Mouse (Mus musculus): Measurements from ENCODE around the gene Aanat.
A peak's percentile ranks its signal among the peaks of the same experiment; 100 is the strongest.

Gene Aanat

DNA sequence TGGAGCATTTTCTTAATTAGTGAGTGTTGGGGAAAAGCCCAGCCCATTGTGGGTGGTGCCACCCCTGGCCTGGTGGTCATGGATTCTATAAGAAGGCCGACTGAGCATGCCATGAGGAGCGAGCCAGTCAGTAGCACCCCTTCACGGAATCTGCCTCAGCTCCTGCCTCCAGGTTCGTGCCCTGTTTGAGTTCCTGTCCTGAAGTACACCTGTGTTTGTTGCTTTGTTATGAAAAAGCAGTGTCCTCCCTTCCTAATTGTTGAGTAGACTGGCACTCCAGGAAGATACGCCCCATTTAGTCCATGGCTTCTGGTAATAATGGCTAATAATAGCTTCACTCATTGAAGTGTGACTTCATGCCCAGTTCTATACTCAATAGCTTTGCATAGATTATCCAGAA lies at the start of gene Aanat:
Aanat (plus strand) TSS at position 123 of the 400 bp plus-strand sequence.
- DNase-seq (ENCODE audit: low spot score in 2 of 2) = no peak

DNA sequence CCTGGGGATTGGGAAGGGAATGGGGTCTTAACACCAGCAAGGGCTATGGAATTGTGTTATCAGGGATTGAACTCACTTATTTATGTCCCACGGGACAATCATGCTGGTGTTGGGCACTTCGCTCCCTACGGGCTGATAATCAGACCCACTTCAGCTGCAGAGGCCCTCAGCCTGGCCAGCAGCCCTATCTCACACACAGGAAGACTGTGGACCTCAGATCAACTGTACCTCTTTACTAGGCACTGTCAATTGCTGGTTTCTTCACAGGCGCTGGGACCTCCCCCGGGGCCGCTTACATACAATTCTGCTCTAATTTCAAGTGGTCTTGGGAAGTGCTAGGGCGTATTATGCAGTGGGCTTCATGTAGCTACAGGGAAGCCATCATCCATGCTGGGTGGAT lies 49.5 kb upstream of the Aanat start:
- DNase-seq (ENCODE audit: low spot score in 2 of 2) = peak; percentile 57 to 59

DNA sequence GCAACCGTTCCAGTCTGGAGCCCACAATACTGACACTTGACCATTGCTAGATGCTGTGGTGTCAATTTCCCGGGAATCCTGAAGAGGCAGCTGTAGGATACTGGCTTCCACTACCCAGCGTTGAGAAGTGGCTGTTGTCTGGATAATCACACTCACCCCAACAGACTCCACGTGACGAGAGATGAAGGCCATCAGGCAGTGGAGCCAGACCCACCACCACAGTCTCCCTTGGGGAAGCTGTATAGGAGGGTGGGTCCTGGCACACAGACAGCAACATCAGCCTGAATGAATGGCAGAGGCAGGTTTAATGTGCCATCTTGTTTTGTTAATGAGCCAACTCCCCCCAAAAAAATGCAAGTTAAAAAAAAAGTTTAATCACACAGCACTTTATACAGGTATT lies 48.8 kb upstream of the Aanat start:
- DNase-seq (ENCODE audit: low spot score in 2 of 2) = peak in 1 of 2 experiments; percentile 54

DNA sequence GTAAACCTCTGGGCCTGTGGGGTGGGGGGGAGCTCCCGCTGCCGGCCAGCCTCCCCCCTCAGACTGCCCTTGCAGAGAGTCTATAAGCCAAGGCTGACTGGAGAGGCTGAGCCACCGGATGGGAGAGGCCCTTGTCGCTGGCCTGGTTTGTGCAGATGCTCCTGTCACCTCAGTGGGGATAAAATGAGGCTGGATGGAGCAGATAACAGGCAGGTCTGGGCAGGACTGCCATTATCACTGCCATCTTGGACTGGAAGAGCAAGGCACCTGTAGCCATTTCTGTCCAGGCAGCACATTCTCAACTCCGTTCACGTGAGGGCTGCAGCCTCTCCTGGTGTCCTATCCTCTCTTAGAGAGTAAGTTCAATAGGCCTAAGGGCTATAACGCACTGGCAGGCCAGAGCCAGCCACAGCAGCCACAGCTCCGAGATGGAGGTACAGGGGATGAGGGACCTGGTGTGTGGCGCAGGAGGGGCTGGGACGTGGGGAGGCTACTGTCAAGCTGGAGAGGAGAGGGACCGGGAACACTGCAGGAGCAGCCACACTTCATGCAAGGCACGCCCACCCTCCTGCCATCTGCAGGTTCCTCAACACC lies 48.0 kb upstream of the Aanat start:
- DNase-seq (ENCODE audit: low spot score in 2 of 2) = peak; percentile 50 to 63

DNA sequence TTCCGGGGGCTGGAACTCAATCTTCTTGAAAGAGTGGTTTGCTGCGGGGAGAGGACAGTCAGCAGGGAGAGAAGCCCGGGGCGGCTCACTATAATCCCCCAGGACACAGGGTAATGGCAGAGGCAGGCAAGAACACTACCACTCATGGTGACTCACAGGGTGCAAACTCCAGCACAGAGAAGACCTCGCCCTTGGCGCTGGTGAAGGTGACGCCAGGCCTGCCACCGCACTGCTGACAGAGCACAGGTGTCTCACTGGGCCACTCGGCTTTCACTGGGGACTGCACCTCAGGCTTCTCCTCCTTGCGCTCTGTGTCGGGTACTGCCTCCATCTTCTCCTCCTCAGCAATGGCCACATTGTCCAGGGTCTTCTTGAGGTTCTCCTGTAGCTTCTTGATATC lies 45.0 kb upstream of the Aanat start:
- peak in 1 of 2 experiments; percentile 8 for DNase-seq (ENCODE audit: low spot score in 2 of 2)

DNA sequence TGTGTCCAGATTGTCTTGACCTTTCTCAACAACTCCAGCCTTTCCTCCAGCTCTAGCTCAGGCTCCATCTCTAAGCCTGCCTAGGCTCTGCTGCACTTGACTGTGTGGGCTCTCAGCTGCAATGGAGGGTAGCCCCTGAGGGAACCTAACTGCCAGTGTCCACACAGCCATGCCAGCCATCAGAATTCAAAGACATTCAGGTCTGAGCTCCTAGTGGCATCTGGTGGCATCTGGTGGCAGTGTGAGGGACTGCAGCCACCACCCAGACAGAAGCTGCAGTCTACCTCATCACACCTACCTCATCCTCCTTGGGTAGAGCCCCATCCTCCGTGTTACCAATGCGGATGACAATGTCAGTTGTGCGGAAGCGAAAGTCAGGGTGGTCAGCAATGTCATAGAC lies 43.1 kb upstream of the Aanat start:
- DNase-seq (ENCODE audit: low spot score in 2 of 2) = peak; percentile 66 to 79

DNA sequence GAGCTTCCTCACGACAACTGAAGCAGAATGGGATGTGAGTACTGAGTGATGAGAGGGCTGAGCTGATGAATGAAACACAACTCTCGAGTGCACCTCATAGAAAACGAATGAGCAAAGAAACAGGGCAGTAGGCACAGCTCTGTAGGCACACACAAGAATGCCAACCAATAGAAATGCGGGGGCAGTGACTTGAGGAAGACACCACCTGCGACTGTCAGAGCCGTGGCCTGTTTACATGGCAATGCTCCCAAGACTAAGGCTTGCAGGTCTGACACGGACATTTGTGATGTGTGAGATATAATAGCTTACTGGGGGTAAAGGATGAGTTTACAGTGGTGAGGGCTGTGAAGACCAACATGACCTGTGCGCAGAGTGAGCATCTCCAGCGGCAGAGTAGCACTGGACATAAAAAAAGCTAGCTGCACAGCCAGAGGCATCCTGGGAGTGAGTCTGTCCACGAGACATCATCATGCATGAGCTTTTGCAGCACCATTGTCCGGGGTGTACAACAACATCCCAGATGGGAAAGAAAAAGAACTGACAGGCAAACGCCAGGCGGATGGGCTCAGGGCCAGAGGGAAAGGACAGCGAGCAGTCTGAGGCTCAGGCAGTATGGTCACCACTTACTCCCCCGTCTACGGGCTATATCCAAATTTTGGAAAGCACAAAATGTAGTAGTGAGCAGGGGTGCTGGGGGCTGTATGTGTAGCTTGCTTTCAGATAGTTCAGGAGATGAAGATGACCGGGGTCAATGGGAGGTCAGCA lies 38.8 kb upstream of the Aanat start:
- DNase-seq (ENCODE audit: low spot score in 2 of 2) = no peak

DNA sequence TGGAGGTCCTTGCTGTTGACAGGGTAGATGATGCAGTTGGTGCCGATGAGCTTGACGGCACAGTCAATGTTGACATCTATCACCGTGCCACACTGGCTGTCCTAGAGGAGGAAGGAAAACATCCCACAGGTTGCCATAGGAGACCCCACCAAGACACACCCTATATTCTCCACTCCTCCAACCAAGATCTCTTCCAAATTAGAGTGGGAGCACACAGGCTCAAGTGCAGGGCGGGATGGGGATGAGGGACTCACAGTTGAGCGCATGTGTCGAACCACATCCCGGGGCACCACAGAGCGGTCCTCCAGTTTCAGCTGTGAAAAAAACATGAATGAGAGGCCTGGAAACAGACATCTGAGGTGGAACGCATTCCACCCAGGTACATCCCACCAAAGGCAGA lies 37.5 kb upstream of the Aanat start:
- DNase-seq (ENCODE audit: low spot score in 2 of 2) = no peak

DNA sequence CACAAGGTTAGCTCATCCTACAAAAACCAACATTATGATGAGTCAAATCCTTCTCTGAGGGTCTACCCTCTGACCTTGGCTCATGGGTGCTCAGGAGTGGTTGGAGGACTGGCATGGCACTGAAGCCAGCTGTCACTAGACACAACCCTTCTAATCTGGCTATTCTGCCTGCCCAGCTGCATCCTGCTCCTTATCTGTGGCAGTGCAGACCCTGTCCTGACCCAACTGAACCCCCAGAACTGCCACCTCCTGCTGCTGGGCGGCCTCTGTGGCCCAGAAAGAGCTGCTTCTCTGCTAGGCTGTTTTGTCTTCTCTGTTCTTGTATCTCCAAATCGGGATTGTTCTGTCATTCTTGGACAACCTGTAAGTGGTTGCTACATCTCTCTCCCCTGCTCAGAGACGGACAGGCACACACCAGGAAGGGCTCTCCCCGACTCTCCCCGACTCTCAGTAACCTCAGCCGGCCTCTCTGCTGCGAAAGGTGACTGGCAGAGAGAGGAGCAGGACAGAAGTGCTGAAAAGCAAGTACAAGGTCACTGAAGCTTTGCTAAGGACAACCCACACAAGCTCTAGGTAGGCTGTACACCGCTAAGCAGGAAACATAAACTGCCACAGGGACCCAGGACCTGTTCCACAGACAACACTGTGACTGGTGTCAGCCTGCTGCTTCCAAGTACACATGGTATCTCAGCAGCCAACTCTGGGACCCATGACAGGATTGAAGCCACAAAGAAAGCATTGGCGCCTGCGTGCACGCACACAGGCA lies 36.8 kb upstream of the Aanat start:
- peak; percentile 60 to 73 for DNase-seq (ENCODE audit: low spot score in 2 of 2)

DNA sequence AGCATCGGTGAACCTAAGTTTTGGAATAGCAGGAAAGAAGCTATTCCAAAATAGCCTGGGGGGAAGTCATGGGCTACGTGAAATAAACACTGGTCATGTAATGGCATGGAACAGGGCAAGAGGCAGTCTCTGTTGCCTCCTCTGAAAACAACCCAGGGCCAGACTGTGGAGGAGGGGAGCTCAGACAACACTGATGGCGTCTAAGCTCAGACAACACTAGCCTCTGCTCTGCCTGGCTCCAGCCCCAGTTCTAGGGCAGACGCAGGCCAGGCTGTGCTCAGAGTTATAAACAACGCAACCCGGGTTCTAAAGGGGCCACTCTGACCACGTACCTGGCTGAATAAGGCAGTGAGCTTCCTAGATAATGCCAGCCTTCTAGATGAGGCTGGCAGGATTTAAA lies 35.5 kb upstream of the Aanat start:
- no peak for DNase-seq (ENCODE audit: low spot score in 2 of 2)

DNA sequence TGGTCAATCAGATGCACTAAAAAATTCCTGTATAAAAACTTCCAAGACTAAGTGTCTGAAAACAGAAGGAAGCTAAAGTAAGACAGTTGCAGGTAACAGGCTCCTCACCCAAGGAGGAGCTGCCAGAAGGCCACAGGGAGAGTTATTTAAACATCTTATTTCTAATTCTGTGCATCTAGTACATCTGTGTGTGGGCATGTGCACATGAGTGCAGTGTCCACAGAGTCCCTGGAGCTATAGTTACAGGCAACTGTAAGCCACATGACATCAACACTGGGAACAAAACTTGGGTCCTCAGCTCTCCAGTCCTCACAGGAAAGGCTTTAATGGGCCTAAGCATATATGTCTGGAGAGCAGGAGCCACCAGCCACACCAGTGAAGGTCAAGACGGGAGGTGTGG lies 34.0 kb upstream of the Aanat start:
- no peak for DNase-seq (ENCODE audit: low spot score in 2 of 2)

DNA sequence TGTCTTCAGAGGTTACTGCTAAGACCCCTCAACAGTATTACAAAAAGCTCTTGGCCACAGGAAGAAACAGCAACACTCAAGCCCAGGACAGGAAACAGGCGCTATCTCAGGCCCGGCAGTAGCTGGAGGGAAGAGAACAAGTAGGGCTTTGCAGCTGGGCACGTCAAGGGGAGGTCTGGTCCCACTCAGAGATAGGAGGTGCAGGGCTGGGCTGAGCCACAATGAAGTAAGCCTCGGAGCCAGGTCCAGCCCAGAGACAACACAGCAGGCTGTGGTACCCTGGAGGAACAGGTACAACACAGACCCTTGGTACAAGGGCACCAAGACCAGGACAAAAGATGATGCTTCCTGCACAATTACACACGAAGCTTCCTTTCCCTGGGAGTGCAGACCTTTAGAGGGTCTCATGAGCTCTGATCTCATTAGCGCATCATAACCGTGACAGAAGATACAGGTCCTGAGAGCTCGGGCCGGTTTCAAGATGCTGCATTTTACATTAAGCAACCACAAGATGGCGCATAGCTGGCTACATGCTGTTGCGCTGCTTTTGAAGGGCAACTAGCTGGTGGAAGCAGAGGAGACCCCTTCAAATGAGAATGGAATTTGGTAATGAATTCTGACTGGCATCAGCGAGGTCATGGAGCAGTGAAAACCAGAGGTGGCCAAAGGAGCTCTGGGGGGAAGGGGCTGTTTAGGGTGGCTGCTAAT lies 31.9 kb upstream of the Aanat start:
- DNase-seq (ENCODE audit: low spot score in 2 of 2) = peak in 1 of 2 experiments; percentile 57

DNA sequence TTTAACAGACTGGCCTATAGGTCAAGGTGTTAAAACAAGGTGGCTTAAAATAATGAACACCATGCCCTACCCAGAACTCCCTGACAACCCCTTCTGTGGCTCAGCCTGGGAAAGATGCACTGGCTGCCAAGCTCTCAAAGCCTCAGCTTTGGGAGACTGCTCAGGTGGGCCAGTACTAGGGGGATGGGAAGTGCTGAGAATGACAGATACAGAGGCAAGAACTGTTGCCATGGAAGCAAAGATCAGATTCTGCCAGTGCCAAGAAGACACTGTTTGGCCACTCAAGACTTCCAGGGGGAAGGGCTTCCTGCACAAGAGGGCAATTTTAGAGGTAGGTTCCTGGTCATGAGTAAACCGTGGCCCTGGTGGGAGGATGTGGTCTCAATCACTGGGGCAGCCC lies 30.7 kb upstream of the Aanat start:
- no peak for DNase-seq (ENCODE audit: low spot score in 2 of 2)

DNA sequence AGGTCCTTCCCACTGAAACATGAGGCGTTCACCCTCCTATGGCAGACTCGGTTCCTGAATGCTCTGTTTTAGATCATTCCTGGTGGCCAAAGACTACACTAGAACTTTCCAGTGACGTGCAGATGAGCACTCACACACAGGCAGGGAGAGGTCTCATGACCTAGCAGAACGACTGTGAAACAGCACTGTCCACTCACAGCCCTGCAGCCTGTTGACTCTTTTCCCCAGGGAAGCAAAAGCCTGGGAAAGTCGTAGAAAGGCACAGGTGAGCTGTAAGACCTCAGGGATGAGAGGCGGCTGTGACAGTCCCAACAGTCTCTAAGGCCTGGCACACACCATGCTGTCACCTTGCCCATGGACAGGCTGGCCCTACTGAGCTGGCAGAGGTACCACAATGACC lies 29.9 kb upstream of the Aanat start:
- no peak for DNase-seq (ENCODE audit: low spot score in 2 of 2)

DNA sequence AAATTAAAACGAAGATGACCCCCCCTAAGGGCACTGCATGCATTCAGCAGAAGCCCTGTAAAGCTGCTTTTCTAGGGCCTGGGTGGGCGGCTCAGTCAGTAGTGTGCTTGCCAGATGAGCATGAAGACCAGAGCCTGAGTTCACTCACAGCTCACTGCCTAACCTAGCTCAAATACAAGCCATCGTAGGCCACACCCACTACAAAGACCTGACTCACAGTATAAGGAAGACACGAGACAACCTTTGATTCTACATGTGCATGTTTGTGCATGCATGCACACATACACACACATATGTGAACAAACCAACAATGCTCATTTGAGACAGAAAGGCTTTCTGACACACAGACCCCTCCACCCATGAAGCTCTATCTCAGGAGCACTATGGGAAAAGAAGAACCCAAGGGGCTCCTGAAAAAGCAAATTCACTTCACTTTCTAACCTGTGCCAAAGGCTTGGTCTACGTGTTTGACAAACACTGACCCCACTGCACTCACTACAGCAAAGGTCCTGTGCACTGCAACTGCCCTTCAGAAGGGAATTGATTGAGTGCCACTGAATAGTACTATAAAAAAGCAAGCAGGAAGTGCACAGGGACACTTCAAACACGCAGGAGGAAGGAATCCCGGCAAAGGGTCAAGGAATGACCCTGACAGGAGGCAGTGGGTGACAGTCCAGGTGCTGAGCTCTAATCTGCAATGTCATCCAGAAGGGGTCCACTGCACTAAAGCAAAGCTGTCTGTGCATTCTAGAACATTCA lies 20.8 kb upstream of the Aanat start:
- DNase-seq (ENCODE audit: low spot score in 2 of 2) = no peak

DNA sequence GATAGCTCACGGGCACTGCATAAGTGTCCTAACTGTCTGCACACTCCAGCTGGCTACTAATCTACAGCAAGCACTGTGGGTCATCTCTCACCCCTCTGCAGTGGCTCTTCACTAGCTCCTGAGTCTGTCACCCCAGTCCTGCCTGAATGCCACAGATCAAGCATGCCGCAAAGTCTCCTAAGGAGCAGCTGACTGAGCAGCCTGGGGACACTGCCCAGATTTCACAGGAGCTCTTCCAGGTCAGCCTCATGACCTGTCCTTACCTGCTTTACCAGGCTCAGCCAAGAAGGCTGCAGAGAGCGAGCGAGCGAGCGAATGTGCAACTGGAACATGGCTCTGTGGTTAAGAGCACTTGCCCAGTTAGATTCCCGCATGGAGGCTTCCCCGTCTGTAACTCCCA lies 18.7 kb upstream of the Aanat start:
- no peak for DNase-seq (ENCODE audit: low spot score in 2 of 2)

DNA sequence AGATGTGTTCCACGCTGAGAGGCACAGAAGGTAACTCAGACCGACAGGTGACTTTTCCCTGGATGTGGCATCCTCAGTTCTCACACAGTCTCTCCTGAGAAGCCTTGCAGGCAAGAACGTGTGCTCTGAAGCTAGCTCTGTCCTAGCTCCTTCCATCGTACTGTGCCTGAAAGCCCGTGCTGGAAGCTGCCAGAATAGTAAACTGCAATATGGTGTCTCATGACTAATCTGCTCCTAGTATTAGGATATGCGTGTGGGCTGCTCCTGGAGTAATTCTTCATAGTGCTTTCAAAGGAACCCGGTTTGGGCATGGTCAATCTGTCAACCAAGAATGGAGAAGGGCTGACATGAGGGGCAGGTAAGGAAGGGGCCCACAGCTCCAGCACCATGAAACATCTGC lies 15.4 kb upstream of the Aanat start:
- DNase-seq (ENCODE audit: low spot score in 2 of 2) = no peak

DNA sequence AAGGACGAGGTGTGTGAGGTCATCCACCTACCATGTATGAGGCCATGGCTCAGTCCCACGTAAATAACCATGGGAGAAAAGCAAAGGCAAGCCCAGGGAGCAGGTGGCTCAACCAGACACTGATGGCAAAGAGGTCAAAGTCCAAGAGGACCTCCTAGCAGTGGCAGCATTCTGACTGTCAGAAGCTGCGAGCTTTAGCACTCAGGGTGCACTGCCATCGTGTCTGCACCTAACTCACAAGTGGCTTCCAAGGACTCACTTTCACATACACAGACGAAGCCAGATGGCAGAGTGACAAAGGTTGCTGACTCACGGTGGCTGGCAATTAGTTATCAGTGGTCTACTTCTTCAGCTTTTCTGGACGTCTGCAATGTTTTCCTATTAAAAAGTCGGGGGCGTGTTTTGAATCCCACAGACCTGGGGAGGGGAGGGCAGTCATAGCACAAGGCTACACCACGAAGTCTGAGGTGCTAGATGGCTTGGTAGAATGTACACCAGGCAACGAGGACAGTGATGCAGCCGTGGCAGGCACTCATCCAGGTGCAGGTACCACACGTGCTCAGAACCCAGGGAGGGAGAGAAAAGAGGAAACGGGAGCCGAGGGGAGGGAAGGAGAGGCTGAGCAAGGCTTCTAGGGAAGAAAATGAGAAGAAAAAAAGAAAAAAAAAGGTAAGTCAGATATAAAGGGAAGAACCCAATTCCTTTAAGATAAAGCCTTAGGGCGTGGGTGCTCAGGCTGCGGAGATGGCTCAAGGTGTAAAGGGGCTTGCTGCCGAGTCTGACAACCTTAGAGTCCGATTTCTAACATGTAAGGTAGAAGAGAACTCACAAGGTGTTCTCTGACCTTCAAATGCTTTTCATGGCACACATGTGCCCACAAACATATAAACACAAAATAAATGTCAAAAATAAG lies 14.2 kb upstream of the Aanat start:
- DNase-seq (ENCODE audit: low spot score in 2 of 2) = peak; percentile 77 to 89

DNA sequence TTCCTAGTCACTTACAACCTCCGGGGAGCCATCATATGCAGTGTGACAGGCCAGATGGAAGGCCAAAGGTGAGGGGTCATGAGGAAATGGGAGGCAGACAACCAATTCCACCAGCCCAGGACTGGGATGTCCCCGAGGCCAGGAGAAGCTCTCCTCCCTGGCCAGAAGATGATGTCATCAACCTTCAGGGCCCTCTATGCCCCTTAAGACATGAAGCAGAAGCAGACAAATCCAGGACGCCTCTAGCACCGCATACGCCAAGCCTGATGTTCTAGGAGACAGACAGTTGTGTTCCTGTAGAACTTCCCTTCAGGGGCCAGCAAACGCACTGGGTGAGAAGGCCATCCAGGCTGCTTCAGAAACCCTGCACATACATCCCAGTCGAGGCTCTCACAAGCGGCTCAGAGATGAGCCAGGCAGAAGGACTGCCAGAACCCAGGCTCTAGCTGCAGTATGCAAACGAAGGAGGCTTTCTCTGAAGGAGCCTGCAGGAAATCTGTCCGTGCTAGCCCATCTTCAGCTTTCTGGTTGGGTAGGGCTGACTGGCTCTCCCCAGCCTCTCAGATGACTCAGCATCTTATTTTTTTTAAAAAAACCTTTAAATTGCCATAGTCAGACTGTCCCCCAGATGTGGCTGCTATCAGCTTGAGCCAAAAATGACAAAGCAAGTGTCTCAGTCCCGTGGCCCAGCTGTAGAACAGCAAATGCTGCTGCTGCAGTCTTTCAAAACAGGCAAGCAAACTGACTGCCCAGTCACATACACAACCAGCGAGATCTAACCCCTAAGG lies 13.3 kb upstream of the Aanat start:
- peak; percentile 63 to 69 for DNase-seq (ENCODE audit: low spot score in 2 of 2)

DNA sequence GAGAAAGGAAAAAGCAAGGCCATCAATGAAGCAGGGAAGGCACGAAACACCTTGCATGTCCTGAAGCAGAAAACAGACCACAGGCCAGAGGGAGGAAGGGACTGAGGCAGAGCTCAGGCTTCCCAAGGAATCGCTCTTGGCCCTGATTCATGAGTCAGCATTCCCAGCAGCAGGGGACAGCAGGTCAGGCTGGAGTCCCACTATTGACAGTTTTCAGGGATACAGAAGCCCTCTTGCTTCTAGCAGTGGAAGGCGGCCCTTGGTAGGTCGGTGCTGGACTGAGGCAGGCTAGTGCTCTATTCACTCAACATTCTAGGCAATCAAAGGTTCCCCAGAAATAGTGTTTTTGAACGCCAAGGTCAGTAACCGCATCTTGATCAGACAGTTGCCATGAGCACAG lies 11.7 kb upstream of the Aanat start:
- DNase-seq (ENCODE audit: low spot score in 2 of 2) = no peak

All from spleen, postnatal 10 days (tissue).